Mouse (Mus musculus): ENCODE measurements at regions not wholly inside any gene's neighbourhood (a gene's known extent, or its start where the extent isn't known, plus 50 kb on each side); places are given as distances from the start of the nearest gene placed in this dataset.

DNA sequence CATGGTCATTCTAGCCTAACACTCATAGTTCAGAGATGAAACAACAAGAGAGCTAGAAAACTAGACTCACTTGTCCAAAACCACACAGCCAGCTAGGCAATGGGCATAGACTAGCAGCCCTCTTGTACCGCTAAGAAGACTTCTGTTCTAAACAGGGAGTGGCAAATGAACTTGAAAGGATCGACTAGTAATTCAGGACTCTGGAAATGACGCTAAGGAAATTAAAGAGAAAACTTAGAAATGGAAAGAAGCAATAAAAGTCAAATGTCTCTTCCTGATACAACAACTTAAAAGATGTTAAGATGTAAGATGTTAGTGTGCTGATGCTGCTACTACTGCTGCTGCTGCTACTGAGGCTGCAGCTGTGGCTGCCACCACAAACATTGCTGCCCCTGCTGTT lies 293.7 kb upstream of the 4930412O13Rik start:
- TF ChIP-seq GATA1 (IDR thresholded peaks at IDR 0.05; ENCODE audit: borderline replicate concordance, low read length) (no peak), FLI1 (IDR thresholded peaks at IDR 0.05; ENCODE audit: low read length) (no peak)
